In the genomic region with DNA sequence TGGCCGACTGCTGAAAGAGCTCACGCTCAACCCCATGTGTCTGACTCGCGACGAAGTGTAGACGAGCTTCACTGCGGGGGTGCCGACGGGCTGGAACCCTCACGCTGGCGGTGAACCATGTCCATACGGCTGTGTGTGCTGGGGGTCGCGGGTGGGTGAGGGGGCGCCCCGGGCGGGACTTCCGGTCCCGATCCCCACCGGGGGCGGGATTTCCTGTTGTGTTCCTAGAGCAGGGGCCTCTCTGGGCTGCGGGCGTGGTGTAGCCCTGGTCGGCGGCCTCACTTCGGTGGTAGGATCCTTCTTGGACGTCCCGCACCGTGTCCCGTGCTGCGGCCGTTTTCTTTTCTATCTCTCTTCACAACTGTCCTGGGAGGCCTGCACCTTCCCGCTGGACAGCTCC, we compare ENCODE assay signal across 8 mouse cellular contexts. TPM values are rescaled to one million over a fixed set of nuclear protein-coding genes. Genes with fewer than 3 reads are reported as not detected.
A peak's percentile ranks its signal among the peaks of the same experiment; 100 is the strongest.
DNase-seq lines count a peak whose midpoint lies in the region; ATAC-seq and TF ChIP-seq lines count a peak whose summit lies in the region.

No protein-coding gene starts in this region.

- H3K4me1 ChIP-seq in megakaryocyte, embryonic 14.5 days = peaks cover 69% of the 10 kb centered on the region
- H3K4me1 ChIP-seq in cortical plate, adult 2 months (ENCODE audit: control insufficient read depth, insufficient read depth, low read length) = peaks cover 3% of the 10 kb centered on the region
- H3K4me1 ChIP-seq in heart, embryonic 10.5 days = peaks cover 59% of the 10 kb centered on the region
- peaks cover 43% of the 10 kb centered on the region for H3K4me1 ChIP-seq in kidney, embryonic 16.5 days (ENCODE audit: insufficient read depth, low read length)
- peaks cover 22% of the 10 kb centered on the region for H3K4me1 ChIP-seq in lung, embryonic 14.5 days (ENCODE audit: insufficient read depth)

- TF ChIP-seq CTCF in cortical plate, adult 2 months (IDR thresholded peaks at IDR 0.05; ENCODE audit: extremely low read depth, insufficient read depth, low read length) = no peak
- no peak for TF ChIP-seq CTCF in lung, embryonic 14.5 days (IDR thresholded peaks at IDR 0.05; ENCODE audit: low read depth)

- WGBS in heart, embryonic 10.5 days = under 1% methylated on average over 33 of the region's 33 CpGs
- whole genome bisulfite sequencing in kidney, embryonic 16.5 days = under 1% methylated on average over 33 of the region's 33 CpGs
- under 1% methylated on average over 33 of the region's 33 CpGs for WGBS in lung, embryonic 14.5 days

- peak; percentile 44; the same call in 1 of the 2 replicates for TF ChIP-seq POLR2A in cortical plate, adult 2 months (IDR thresholded peaks at IDR 0.05; ENCODE audit: extremely low read depth, insufficient read depth, low read length)

- H3K4me2 ChIP-seq in kidney, embryonic 16.5 days (replicated peaks; ENCODE audit: low read depth, low read length) = peak overlapping the region; percentile 85
- H3K4me2 ChIP-seq in lung, embryonic 14.5 days = peak overlapping the region; percentile 76

- H3K36me3 ChIP-seq in megakaryocyte, embryonic 14.5 days (replicated peaks; ENCODE audit: low read length) = peaks cover 53% of the 10 kb centered on the region
- peaks cover 33% of the 10 kb centered on the region for H3K36me3 ChIP-seq in heart, embryonic 10.5 days
- H3K36me3 ChIP-seq in kidney, embryonic 16.5 days (ENCODE audit: insufficient read depth, low read length) = peaks cover 33% of the 10 kb centered on the region
- H3K36me3 ChIP-seq in lung, embryonic 14.5 days (ENCODE audit: insufficient read depth) = peaks cover 42% of the 10 kb centered on the region

- DNase-seq in heart, embryonic 10.5 days (ENCODE audit: low spot score) = peak; percentile 93
- DNase-seq in lung, embryonic 14.5 days = peak; percentile 90
- DNase-seq in retina, postnatal 7 days (ENCODE audit: low read depth, low spot score) = peak; percentile 47
- peak; percentile 68 for DNase-seq in urinary bladder, postnatal 25 days (ENCODE audit: low spot score)

- no peak for ATAC-seq in megakaryocyte, adult 5-6 weeks (ENCODE audit: poor library complexity, severe bottlenecking)
- ATAC-seq in kidney, embryonic 16.5 days (ENCODE audit: low FRiP score, low TSS enrichment) = peak; percentile 18
- peak; percentile 52 for ATAC-seq in lung, embryonic 14.5 days (ENCODE audit: insufficient read depth)

- no peaks in the 10 kb centered on the region for H3K27me3 ChIP-seq in megakaryocyte, embryonic 14.5 days (replicated peaks)
- H3K27me3 ChIP-seq in heart, embryonic 10.5 days (ENCODE audit: insufficient read depth, poor library complexity, severe bottlenecking) = no peaks in the 10 kb centered on the region
- H3K27me3 ChIP-seq in kidney, embryonic 16.5 days (ENCODE audit: insufficient read depth, low read length) = no peaks in the 10 kb centered on the region
- H3K27me3 ChIP-seq in lung, embryonic 14.5 days (ENCODE audit: insufficient read depth, low read length) = no peaks in the 10 kb centered on the region

- peak overlapping the region; percentile 93 for H3K9ac ChIP-seq in kidney, embryonic 16.5 days (replicated peaks; ENCODE audit: low read length)
- peak overlapping the region; percentile 84 for H3K9ac ChIP-seq in lung, embryonic 14.5 days

- H3K4me3 ChIP-seq in megakaryocyte, embryonic 14.5 days (replicated peaks) = peak overlapping the region; percentile 100
- peak overlapping the region; percentile 45 for H3K4me3 ChIP-seq in cortical plate, adult 2 months (ENCODE audit: insufficient read depth, low read length)
- H3K4me3 ChIP-seq in heart, embryonic 10.5 days = peak overlapping the region; percentile 69
- H3K4me3 ChIP-seq in kidney, embryonic 16.5 days (ENCODE audit: low read length) = peak overlapping the region; percentile 81
- peak overlapping the region; percentile 83 for H3K4me3 ChIP-seq in lung, embryonic 14.5 days (ENCODE audit: low read depth, low read length)

- H3K27ac ChIP-seq in cortical plate, adult 2 months (ENCODE audit: insufficient read depth, low read length) = peak overlapping the region; percentile 87
- H3K27ac ChIP-seq in heart, embryonic 10.5 days = peak overlapping the region; percentile 93
- H3K27ac ChIP-seq in kidney, embryonic 16.5 days (ENCODE audit: low read length) = peak overlapping the region; percentile 99
- H3K27ac ChIP-seq in lung, embryonic 14.5 days (ENCODE audit: low read depth) = peak overlapping the region; percentile 98

- no peaks in the 10 kb centered on the region for H3K9me3 ChIP-seq in megakaryocyte, embryonic 14.5 days
- no peaks in the 10 kb centered on the region for H3K9me3 ChIP-seq in heart, embryonic 10.5 days
- H3K9me3 ChIP-seq in kidney, embryonic 16.5 days (ENCODE audit: low read length) = no peaks in the 10 kb centered on the region
- H3K9me3 ChIP-seq in lung, embryonic 14.5 days (ENCODE audit: low read depth, low read length) = no peaks in the 10 kb centered on the region

RNA-seq across cellular contexts. Expression of a gene that starts 1.3 kb away (rescaled TPM):
- polyA plus RNA-seq in megakaryocyte, embryonic 14.5 days (2012; ENCODE audit: insufficient read depth, low replicate concordance) = 44.5 TPM in 2 replicates
- total RNA-seq in megakaryocyte, adult 5-6 weeks (2015) = 12.5 and 17.6 TPM in 2 replicates
- total RNA-seq in megakaryocyte, adult 5-6 weeks (2017) = 13.0 and 14.8 TPM in 2 replicates
- 95.0 and 99.8 TPM in 2 replicates for polyA plus RNA-seq in cortical plate, adult 2 months (2012; rRNA removed)
- polyA plus RNA-seq in heart, embryonic 10.5 days (2016; fragmentation: Nextera tagmentation; extraction: Ambion mirVana) = 56.9 and 67.3 TPM in 2 replicates
- polyA plus RNA-seq in kidney, embryonic 16.5 days (2015; fragmentation: Nextera tagmentation; extraction: Ambion mirVana) = 93.9 and 94.9 TPM in 2 replicates
- 60.1 and 73.7 TPM in 2 replicates for polyA plus RNA-seq in lung, embryonic 14.5 days (2014; fragmentation: Nextera tagmentation; extraction: Ambion mirVana)

RNA-seq across cellular contexts. Expression of a gene that starts 1.4 kb away (rescaled TPM):
- 372 and 2,506 TPM in 2 replicates for polyA plus RNA-seq in megakaryocyte, embryonic 14.5 days (2012; ENCODE audit: insufficient read depth, low replicate concordance)
- total RNA-seq in megakaryocyte, adult 5-6 weeks (2015) = 4.7 and 6.5 TPM in 2 replicates
- 8.0 and 9.6 TPM in 2 replicates for total RNA-seq in megakaryocyte, adult 5-6 weeks (2017)
- polyA plus RNA-seq in cortical plate, adult 2 months (2012; rRNA removed) = 97.5 and 101 TPM in 2 replicates
- polyA plus RNA-seq in heart, embryonic 10.5 days (2016; fragmentation: Nextera tagmentation; extraction: Ambion mirVana) = 102 and 103 TPM in 2 replicates
- 117 and 126 TPM in 2 replicates for polyA plus RNA-seq in kidney, embryonic 16.5 days (2015; fragmentation: Nextera tagmentation; extraction: Ambion mirVana)
- polyA plus RNA-seq in lung, embryonic 14.5 days (2014; fragmentation: Nextera tagmentation; extraction: Ambion mirVana) = 61.9 and 76.9 TPM in 2 replicates

RNA-seq across cellular contexts. Expression of a gene that starts 6.8 kb away (rescaled TPM):
- 30.0 and 36.4 TPM in 2 replicates for polyA plus RNA-seq in megakaryocyte, embryonic 14.5 days (2012; ENCODE audit: insufficient read depth, low replicate concordance)
- 75.1 and 89.7 TPM in 2 replicates for total RNA-seq in megakaryocyte, adult 5-6 weeks (2015)
- 109 and 129 TPM in 2 replicates for total RNA-seq in megakaryocyte, adult 5-6 weeks (2017)
- 35.6 and 40.8 TPM in 2 replicates for polyA plus RNA-seq in cortical plate, adult 2 months (2012; rRNA removed)
- 28.5 and 29.7 TPM in 2 replicates for polyA plus RNA-seq in heart, embryonic 10.5 days (2016; fragmentation: Nextera tagmentation; extraction: Ambion mirVana)
- 38.7 and 40.4 TPM in 2 replicates for polyA plus RNA-seq in kidney, embryonic 16.5 days (2015; fragmentation: Nextera tagmentation; extraction: Ambion mirVana)
- 30.3 and 30.7 TPM in 2 replicates for polyA plus RNA-seq in lung, embryonic 14.5 days (2014; fragmentation: Nextera tagmentation; extraction: Ambion mirVana)

RNA-seq across cellular contexts. Expression of a gene that starts 19.4 kb away (rescaled TPM):
- 191 and 368 TPM in 2 replicates for polyA plus RNA-seq in megakaryocyte, embryonic 14.5 days (2012; ENCODE audit: insufficient read depth, low replicate concordance)
- 21.3 and 29.0 TPM in 2 replicates for total RNA-seq in megakaryocyte, adult 5-6 weeks (2015)
- total RNA-seq in megakaryocyte, adult 5-6 weeks (2017) = 5.9 and 8.7 TPM in 2 replicates
- polyA plus RNA-seq in cortical plate, adult 2 months (2012; rRNA removed) = 359 and 377 TPM in 2 replicates
- 258 and 316 TPM in 2 replicates for polyA plus RNA-seq in heart, embryonic 10.5 days (2016; fragmentation: Nextera tagmentation; extraction: Ambion mirVana)
- polyA plus RNA-seq in kidney, embryonic 16.5 days (2015; fragmentation: Nextera tagmentation; extraction: Ambion mirVana) = 371 and 404 TPM in 2 replicates
- 386 and 443 TPM in 2 replicates for polyA plus RNA-seq in lung, embryonic 14.5 days (2014; fragmentation: Nextera tagmentation; extraction: Ambion mirVana)

RNA-seq across cellular contexts. Expression of a gene that starts 33.7 kb away (rescaled TPM):
- 279 and 321 TPM in 2 replicates for polyA plus RNA-seq in megakaryocyte, embryonic 14.5 days (2012; ENCODE audit: insufficient read depth, low replicate concordance)
- 2.1 and 2.6 TPM in 2 replicates for total RNA-seq in megakaryocyte, adult 5-6 weeks (2015)
- total RNA-seq in megakaryocyte, adult 5-6 weeks (2017) = 1.9 and 5.3 TPM in 2 replicates
- polyA plus RNA-seq in cortical plate, adult 2 months (2012; rRNA removed) = 15.9 and 17.5 TPM in 2 replicates
- polyA plus RNA-seq in heart, embryonic 10.5 days (2016; fragmentation: Nextera tagmentation; extraction: Ambion mirVana) = 1.7 and 3.3 TPM in 2 replicates
- 3.5 and 4.3 TPM in 2 replicates for polyA plus RNA-seq in kidney, embryonic 16.5 days (2015; fragmentation: Nextera tagmentation; extraction: Ambion mirVana)
- 3.1 TPM in 2 replicates for polyA plus RNA-seq in lung, embryonic 14.5 days (2014; fragmentation: Nextera tagmentation; extraction: Ambion mirVana)

Comparison
In these comparisons a context has a peak if more than half of its experiments do, and no peak if none do; other contexts are left out.
1. H3K4me3 ChIP-seq: peak in every context shown above with its lines; median percentile 100 in megakaryocyte, embryonic 14.5 days; 83 in lung, embryonic 14.5 days; 81 in kidney, embryonic 16.5 days; 69 in heart, embryonic 10.5 days; 45 in cortical plate, adult 2 months.